Mouse (Mus musculus): ENCODE results near the gene Sfxn5.
A peak's percentile ranks its signal among the peaks of the same experiment; 100 is the strongest.

Sfxn5 gene

DNA sequence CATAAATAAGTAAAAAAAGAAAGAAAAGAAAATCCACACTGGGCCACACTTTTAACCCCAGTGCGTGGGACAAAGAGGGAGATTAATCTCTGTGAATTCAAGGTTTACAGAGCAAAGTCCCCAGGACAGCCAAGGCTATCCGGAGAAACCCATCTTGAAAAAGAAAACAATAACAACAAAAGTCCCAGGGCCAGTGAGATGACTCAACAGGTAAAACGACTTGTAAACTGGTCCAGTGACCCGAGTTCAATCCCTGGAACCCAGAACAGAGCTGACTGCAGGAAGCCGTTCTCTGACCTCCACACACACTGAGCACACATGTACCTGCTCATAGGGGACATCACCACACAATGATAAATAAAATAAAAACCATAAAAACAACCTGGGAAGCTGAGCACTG lies 31.2 kb upstream of the Sfxn5 start:
- no peak for DNase-seq (ENCODE audit: low spot score in 2 of 2)

DNA sequence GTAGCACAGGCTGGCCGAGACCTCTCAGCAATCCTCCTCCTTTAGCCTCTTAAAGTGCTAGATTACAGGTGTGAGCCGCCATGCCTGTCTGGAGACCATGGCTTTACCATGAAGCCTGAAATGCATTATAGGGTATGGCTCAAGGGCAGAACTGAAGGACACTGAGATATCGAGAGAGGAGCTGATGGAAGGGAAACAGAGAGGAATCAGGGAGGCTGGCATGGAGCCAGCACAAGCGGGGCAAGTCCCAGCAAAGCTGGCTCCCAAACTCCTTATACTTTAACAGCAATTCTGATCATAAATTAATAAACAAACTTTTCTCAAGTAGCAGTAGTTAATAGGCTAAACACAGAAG lies 30.7 kb upstream of the Sfxn5 start:
- DNase-seq (ENCODE audit: low spot score in 2 of 2): no peak

DNA sequence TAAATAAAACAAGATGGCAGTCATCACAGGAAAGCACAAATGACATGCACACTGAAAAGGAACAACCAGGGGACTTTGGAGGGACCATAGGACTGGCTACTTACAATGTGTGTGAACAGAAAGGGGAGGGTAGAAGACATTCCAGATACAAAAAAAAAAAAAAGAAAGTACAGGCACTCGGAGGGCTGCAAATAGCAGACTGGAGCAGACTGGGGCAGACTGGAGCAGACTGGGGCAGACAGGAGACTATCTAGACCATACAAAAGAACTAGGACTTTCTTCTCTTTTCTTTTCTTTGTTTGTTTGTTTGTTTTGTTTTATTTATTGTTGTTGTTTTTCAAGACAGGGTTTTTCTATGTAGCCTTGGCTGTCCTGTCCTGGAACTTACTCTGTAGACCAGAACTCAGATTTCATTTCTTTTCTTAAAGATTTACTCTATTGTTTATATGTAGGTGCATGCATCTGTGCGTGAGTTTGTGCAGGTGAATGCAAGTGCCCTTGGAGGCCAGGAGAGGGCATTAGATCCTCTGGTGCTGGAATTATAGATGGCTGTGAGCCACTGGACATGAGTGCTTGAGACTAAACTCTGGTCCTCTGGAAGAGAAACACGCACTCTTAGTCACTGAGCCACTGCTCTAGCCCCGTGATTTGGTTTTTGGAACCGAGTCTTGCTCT lies 30.1 kb upstream of the Sfxn5 start:
- no peak for DNase-seq (ENCODE audit: low spot score in 2 of 2)

GRCm38 (mm10) chr6:85362610-85363009 lies 29.4 kb upstream of the Sfxn5 start:
- no peak for DNase-seq (ENCODE audit: low spot score in 2 of 2)

- no peak for DNase-seq (ENCODE audit: low spot score in 2 of 2)
These were observed 27.1 kb upstream of the Sfxn5 start for GRCm38 (mm10) chr6:85360311-85360710.

DNA sequence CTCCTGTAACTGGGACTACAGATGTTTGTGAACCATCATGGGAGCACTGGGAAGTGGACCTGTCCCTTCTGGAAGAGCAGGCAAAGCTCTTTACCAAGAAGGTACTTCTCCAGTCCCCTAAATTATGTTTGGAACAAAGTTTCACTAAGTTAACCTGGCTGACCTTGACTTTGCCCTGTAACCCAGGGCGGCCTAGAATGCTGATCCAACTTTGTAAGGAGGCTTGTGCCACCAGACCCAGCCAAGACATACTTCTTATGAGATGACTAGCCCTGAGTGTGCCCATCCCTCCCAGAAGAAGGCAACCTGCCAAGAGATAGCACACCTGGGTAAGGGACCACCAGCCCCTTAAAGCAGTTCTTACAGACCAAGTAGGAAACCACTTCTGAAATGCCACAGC lies 25.7 kb upstream of the Sfxn5 start:
- no peak for DNase-seq (ENCODE audit: low spot score in 2 of 2)

DNA sequence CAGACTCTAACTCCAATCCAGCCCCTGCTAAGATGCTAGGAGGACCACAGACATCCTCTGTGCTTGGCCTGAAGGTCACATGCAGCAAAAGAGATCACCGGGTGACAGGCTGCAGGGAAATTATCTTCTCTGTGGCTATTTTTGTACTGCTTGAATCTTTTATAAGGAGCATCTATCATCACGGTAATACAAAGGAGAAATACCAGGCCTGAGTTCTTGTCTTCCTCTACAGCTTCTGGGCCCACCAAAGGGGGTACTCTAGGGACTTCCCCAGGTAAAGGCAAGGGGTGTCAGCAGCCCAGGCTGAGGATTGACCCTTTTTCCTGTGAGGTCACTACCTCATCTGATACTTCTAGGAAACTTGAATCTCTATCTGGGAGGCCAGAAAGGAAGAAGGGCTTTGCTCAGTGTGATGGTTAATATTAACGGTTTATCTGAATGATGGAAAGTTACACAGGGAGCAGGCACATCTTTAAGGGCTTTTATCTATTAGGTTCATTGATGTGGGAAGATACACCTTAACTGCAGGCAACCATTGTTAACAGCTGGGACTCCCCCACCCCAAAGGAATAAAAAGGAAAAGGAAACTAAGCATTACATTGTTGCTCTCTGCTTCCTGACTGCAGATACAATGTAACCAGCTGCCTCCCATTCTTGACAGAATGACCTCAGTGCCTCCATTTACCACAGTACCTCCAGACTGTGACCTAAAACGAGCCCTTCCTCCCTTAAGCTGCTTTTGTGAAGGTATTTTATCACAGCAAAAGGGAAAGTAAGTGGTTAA lies 23.7 kb upstream of the Sfxn5 start:
- DNase-seq (ENCODE audit: low spot score in 2 of 2): no peak

DNA sequence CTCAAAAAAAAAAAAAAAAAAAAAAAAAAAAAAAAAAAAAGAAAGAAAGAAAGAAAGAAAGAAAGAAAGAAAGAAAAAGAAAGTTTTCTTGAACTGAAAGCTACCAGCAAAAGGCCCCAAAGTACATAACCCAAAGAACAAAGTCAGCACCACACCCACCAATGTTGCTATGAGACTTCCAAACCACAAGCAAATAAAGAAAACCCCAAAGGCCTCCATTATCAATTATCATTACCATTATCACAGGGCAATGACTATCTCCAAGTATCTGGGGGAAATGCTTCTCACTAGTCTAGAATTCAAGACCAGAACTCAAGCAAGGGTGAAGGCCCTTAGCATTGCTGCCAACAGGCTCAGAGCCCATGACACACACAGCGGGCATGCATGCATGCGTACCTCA lies 22.5 kb upstream of the Sfxn5 start:
- no peak for DNase-seq (ENCODE audit: low spot score in 2 of 2)

DNA sequence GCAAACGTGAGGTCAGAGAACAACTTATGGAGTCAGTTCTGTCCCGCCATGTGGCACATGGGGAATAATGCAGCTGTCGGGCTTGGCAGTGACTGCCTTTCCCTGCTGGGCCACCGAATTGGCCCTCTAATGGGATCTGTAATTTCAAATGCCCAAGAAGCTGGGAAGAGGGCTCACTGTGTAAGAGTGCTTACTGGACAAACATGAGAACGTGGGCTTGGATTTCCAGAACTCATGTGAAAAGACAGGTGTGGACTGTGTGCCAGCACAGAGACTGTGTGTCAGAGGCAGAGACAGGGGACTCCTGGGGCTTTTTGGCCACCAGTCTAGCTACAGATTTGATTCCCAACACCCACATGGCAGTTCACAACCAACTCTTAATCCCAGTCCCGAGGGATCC lies 21.5 kb upstream of the Sfxn5 start:
- DNase-seq (ENCODE audit: low spot score in 2 of 2): no peak

- DNase-seq (ENCODE audit: low spot score in 2 of 2): no peak
These were observed 20.5 kb upstream of the Sfxn5 start for GRCm38 (mm10) chr6:85353706-85354105.

GRCm38 (mm10) chr6:85350157-85350556 lies 16.9 kb upstream of the Sfxn5 start:
- no peak for DNase-seq (ENCODE audit: low spot score in 2 of 2)

GRCm38 (mm10) chr6:85349246-85349645 lies 16.0 kb upstream of the Sfxn5 start:
- DNase-seq (ENCODE audit: low spot score in 2 of 2): no peak

DNA sequence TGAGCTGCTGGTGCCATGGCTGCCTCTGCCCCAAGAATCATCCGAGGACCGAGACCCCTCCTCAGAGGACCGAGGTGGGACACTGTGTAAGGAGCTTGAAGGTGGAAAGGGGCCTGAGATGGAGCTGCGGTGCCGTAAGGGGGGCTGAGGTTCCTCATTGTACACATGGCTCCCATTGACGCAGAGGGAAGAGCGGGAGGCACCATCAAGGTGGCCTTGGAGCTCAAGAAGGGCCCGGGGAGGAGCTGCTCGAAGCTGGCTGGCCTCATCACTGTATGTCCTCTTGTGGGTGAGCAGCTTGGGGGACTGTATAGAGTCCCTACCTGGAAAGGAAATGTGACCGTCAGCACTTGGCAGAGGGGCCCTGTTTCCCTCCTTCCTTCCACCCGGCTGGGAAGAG lies 14.9 kb upstream of the Sfxn5 start:
- no peak for DNase-seq (ENCODE audit: low spot score in 2 of 2)

DNA sequence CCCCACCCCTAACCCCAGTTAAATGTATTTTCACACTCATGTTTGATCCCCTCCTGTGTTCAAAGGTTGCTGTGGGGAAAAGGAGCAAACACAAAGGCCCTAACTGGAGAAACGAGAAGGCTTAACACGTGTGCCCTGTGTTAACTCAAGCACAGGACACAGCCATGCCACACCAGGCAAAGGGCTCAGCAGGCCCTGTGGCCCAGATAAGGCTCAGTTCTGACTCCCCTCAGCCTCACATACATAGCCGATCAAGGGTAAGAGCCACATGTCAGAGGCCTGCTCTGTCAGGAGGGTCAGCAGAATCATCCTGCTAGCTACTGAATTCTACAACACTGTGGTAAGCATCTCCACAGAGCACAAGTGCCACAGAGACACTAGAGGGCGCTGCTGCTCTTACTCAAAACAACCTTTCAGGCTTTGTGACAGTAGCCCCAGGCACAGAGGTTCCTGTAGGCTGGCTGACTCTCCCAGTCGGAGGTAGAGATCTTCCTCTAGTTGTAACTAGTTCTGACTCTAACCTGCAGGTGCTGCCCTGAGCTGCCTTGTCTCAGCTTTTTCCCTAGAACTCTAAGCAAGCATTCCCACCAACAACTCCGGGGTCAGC lies 12.9 kb upstream of the Sfxn5 start:
- peak; percentile 61 to 88 for DNase-seq (ENCODE audit: low spot score in 2 of 2)

GRCm38 (mm10) chr6:85344929-85345328 lies 11.7 kb upstream of the Sfxn5 start:
- no peak for DNase-seq (ENCODE audit: low spot score in 2 of 2)

DNA sequence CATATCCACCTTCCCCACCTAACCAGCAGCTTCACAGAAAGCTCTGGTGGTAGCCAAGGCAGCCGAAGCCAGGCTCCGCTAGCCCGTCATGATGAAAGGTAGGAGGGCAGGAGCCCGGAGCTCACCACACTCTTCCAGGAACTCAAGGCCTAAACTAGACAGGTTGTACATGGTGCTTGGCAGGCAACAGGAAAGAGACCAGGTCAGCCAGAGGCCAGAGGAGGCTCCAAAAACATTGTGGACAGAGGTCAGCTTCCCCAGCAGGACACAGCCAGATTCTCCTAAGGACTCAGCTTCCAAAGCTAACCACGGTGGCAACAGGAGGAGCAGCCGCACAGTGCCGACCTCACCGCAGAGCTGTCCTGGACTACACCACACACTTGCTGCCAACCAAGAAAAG lies 9.8 kb upstream of the Sfxn5 start:
- DNase-seq (ENCODE audit: low spot score in 2 of 2): no peak

- DNase-seq (ENCODE audit: low spot score in 2 of 2): no peak
These were observed 8.7 kb upstream of the Sfxn5 start for GRCm38 (mm10) chr6:85341814-85342501.

DNA sequence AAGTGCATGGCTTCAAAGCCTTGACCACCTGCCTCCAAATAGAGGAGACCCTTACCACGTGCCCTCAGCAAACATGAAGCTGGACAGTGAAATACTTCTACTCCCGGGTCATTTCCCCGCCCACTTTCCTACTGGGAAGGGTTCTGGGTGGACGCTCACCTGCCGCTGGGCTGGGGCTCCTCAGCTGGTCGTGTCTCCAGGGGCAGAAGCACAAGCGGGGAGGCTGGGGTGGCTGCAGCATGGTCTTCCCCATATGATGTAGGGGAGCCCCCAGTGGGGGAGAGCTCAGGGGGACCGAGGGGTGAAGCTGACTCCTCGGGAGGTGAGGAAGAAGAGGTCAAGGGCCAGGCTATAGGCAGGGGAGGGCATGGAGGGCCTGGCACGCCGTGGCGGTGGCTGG lies 7.0 kb upstream of the Sfxn5 start:
- no peak for DNase-seq (ENCODE audit: low spot score in 2 of 2)

- peak; percentile 26 to 72 for DNase-seq (ENCODE audit: low spot score in 2 of 2)
These were observed 6.2 kb upstream of the Sfxn5 start for GRCm38 (mm10) chr6:85339273-85339901.

DNA sequence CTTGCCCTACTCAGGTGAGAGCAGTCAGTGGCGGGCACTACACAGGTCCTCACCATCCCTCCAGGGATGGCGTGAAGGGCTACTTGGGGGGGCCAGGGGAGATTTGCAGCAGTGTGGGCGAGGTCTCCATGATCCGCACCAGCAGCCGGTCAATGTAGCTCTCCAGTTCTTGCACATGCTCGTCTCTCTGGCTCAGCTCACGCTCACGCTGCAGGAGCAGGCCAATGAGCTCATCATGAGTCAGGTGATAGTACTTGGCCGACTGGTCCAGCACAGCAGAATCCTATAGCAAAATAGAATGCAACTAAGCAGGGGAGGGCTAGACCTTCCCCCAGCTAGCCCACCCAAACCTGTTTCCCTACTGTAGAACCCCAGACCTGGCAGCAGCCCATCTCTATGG lies 3.7 kb upstream of the Sfxn5 start:
- DNase-seq (ENCODE audit: low spot score in 2 of 2): no peak

- DNase-seq (ENCODE audit: low spot score in 2 of 2): no peak
These were observed 2.1 kb upstream of the Sfxn5 start for GRCm38 (mm10) chr6:85335352-85335751.

- no peak for DNase-seq (ENCODE audit: low spot score in 2 of 2)
These were observed 1.6 kb upstream of the Sfxn5 start for GRCm38 (mm10) chr6:85334851-85335250.

Data from spleen, postnatal 10 days (tissue).